In the genomic region with DNA sequence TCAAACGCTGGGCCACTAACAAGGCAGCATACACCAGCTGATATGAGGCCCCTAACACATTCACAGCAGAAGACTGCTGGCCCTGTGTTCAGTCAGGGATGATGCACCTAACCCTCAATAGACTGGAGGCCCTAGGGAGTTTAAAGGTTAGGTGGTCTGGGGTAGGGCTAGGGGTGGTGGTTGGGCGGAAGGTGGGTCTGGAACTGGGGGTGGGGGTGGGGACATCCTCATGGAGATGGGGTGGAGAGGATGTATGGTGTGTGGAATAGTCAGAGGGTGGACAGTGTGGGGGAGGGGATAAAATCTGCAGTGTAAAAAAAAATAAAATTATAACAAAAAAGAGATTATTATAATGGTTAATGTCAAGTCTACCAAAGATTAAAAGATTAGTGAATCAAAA, we compare ENCODE assay signal across 17 mouse cellular contexts.
"Had no signal": no experiment of that assay in that cellular context is flagged by ENCODE, and none has a peak within 500 bp of the region (broad histone marks: within the 10 kb centered on the region; RNA-seq: fewer than 3 reads in every experiment).

No protein-coding gene starts in this region.

- H3K4me2 ChIP-seq: lung, embryonic 14.5 days; midbrain, embryonic 15.5 days; neural tube, embryonic 13.5 days; neural tube, embryonic 15.5 days had no signal

- ATAC-seq: midbrain, embryonic 15.5 days had no signal

- H3K4me3 ChIP-seq: midbrain, embryonic 10.5 days; midbrain, embryonic 15.5 days; myocyte; neural tube, embryonic 13.5 days; neural tube, embryonic 15.5 days had no signal

- H3K27ac ChIP-seq: midbrain, embryonic 10.5 days; midbrain, embryonic 15.5 days; neural tube, embryonic 13.5 days; neural tube, embryonic 15.5 days had no signal

- H3K4me1 ChIP-seq: midbrain, embryonic 10.5 days; midbrain, embryonic 15.5 days; neural tube, embryonic 13.5 days; neural tube, embryonic 15.5 days had no signal

- H3K36me3 ChIP-seq: midbrain, embryonic 10.5 days; midbrain, embryonic 15.5 days; neural tube, embryonic 13.5 days; neural tube, embryonic 15.5 days had no signal

- DNase-seq: lung, adult 18-20 months; lung, embryonic 14.5 days; lung, postnatal 10 days; lung, postnatal 4 days; retina, postnatal 1 day; right cerebral cortex, adult 18-20 months; right cerebral cortex, postnatal 25 days; right cerebral cortex, postnatal 4 days; spleen, adult 18-20 months; thymus, adult 18-20 months; thymus, postnatal 14 days; thymus, postnatal 36 days had no signal

- H3K9me3 ChIP-seq: midbrain, embryonic 10.5 days; midbrain, embryonic 15.5 days; neural tube, embryonic 13.5 days; neural tube, embryonic 15.5 days had no signal

- H3K27me3 ChIP-seq: midbrain, embryonic 15.5 days; neural tube, embryonic 13.5 days; neural tube, embryonic 15.5 days had no signal

- H3K9ac ChIP-seq: lung, embryonic 14.5 days; midbrain, embryonic 15.5 days; neural tube, embryonic 13.5 days; neural tube, embryonic 15.5 days had no signal
